7 mouse cellular contexts compared by ENCODE assay signal in the genomic region with DNA sequence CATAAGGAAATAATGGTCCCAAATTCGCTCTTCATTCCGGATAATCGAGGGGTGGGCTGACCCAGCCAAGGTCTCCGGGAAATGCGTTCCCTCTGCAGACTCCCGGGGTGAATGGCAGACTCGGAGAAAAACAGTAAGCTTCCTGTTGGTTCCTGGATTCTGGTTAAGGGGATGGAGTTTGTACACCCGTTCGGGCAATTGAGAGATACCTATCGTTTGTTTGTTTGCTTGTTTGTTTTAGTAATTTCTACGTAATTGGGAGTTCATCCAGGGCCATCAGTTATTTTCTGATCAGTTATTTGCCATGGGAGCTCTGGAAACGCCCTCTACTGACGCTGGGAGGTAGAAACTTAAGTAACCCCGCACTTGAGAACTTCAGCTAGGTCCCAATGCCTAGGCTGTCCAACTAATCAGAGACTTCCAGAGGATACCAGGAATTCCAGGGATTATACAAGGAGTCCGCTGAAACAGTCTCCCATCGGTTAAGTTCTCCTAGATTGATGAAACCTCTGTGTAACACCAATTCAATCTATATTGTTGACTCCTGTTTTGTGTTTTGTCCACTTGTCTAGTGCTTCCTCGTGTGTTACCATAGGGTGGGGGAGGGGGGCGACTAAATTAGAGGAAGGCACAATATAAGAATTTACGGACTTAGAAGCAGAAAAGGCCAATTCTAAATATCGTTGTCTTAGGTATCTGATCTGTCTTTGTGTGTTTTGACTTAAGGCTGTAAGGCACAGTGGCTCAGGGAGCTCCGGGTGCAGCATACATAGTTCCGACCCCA. TPM values are rescaled to one million over a fixed set of nuclear protein-coding genes. Genes with fewer than 3 reads are reported as not detected.
DNase-seq lines count a peak whose midpoint lies in the region; ATAC-seq lines count a peak whose summit lies in the region.

No protein-coding gene starts in this region.

- peak overlapping the region; percentile 91 for H3K4me2 ChIP-seq in intestine, embryonic 16.5 days (ENCODE audit: low read depth, low read length)

- peak overlapping the region; percentile 52 for H3K9ac ChIP-seq in intestine, embryonic 16.5 days (ENCODE audit: low read depth, low read length)

- H3K27me3 ChIP-seq in intestine, embryonic 16.5 days (replicated peaks; ENCODE audit: control insufficient read depth, insufficient read depth, low read length) = no peaks in the 10 kb centered on the region
- H3K27me3 ChIP-seq in midbrain, embryonic 10.5 days (ENCODE audit: low read depth, poor library complexity, severe bottlenecking) = no peaks in the 10 kb centered on the region

- no peaks in the 10 kb centered on the region for H3K36me3 ChIP-seq in intestine, embryonic 16.5 days (ENCODE audit: control insufficient read depth, insufficient read depth, low read length)
- peaks cover 5% of the 10 kb centered on the region for H3K36me3 ChIP-seq in midbrain, embryonic 10.5 days

- peak overlapping the region; percentile 59 for H3K4me3 ChIP-seq in intestine, embryonic 16.5 days (ENCODE audit: low read length)
- peak overlapping the region; percentile 71 for H3K4me3 ChIP-seq in midbrain, embryonic 10.5 days

- peak; percentile 72 for DNase-seq in ZHBTc4 (ENCODE audit: low read depth, low spot score)
- peak; percentile 54 to 76 for DNase-seq in cerebellum, postnatal 14 days
- DNase-seq in gastrocnemius, postnatal 25 days = peak; percentile 30
- peak; percentile 44 for DNase-seq in left cerebral cortex, postnatal 4 days
- peak; percentile 29 for DNase-seq in midbrain, embryonic 10.5 days (ENCODE audit: low spot score)
- peak; percentile 51 for DNase-seq in right cerebral cortex, postnatal 4 days

- ATAC-seq in intestine, embryonic 16.5 days = peak; percentile 57

- intact Hi-C loops in left cerebral cortex, postnatal 4 days (cut with DNase I) = no loop called here

- no peak overlapping the region for H3K27ac ChIP-seq in intestine, embryonic 16.5 days (ENCODE audit: low read length)
- peak overlapping the region; percentile 43; the same call in 1 of the 2 replicates for H3K27ac ChIP-seq in midbrain, embryonic 10.5 days (replicated peaks)

- H3K4me1 ChIP-seq in intestine, embryonic 16.5 days (ENCODE audit: control insufficient read depth, insufficient read depth, low read length) = 0 out of 2 replicates have a peak, but pooled peaks cover 2% of the 10 kb centered on the region
- H3K4me1 ChIP-seq in midbrain, embryonic 10.5 days = peaks cover 6% of the 10 kb centered on the region; the same call in 1 of the 2 replicates

- H3K9me3 ChIP-seq in intestine, embryonic 16.5 days (ENCODE audit: control insufficient read depth, low read length) = no peaks in the 10 kb centered on the region
- peaks cover 25% of the 10 kb centered on the region for H3K9me3 ChIP-seq in midbrain, embryonic 10.5 days (replicated peaks)

- WGBS in intestine, embryonic 16.5 days = 17% methylated on average over 22 of the region's 22 CpGs
- 22% methylated on average over 22 of the region's 22 CpGs for WGBS in midbrain, embryonic 10.5 days

RNA-seq across cellular contexts. Expression of a gene that starts 0.7 kb away (rescaled TPM):
- total RNA-seq in gastrocnemius, postnatal 25 days (2021) = 1 to 10 TPM; 3.9 TPM
- polyA plus RNA-seq in intestine, embryonic 16.5 days (2015; fragmentation: Nextera tagmentation; extraction: Ambion mirVana) = 9.1 and 10.1 TPM in 2 replicates
- 1 to 10 TPM; 8.3 to 8.8 TPM for total RNA-seq in left cerebral cortex, postnatal 4 days (2021)
- polyA plus RNA-seq in midbrain, embryonic 10.5 days (2016; fragmentation: Nextera tagmentation; extraction: Ambion mirVana) = 8.4 and 13.4 TPM in 2 replicates

RNA-seq across cellular contexts. Expression of a gene that starts 1.1 kb away (rescaled TPM):
- not detected for total RNA-seq in gastrocnemius, postnatal 25 days (2021)
- 0.05 TPM in 1 of 2 replicates, not detected in the other for polyA plus RNA-seq in intestine, embryonic 16.5 days (2015; fragmentation: Nextera tagmentation; extraction: Ambion mirVana)
- total RNA-seq in left cerebral cortex, postnatal 4 days (2021) = under 1 TPM; 0.12 to 0.32 TPM
- 0.04 TPM in 1 of 2 replicates, not detected in the other for polyA plus RNA-seq in midbrain, embryonic 10.5 days (2016; fragmentation: Nextera tagmentation; extraction: Ambion mirVana)

RNA-seq across cellular contexts. Expression of a gene that starts 51.8 kb away (rescaled TPM):
- total RNA-seq in gastrocnemius, postnatal 25 days (2021) = under 1 TPM; 0.08 to 0.11 TPM
- 0.12 and 0.16 TPM in 2 replicates for polyA plus RNA-seq in intestine, embryonic 16.5 days (2015; fragmentation: Nextera tagmentation; extraction: Ambion mirVana)
- total RNA-seq in left cerebral cortex, postnatal 4 days (2021) = under 1 TPM; 0.24 to 0.30 TPM
- polyA plus RNA-seq in midbrain, embryonic 10.5 days (2016; fragmentation: Nextera tagmentation; extraction: Ambion mirVana) = 0.21 TPM in 2 replicates
